In the genomic region with DNA sequence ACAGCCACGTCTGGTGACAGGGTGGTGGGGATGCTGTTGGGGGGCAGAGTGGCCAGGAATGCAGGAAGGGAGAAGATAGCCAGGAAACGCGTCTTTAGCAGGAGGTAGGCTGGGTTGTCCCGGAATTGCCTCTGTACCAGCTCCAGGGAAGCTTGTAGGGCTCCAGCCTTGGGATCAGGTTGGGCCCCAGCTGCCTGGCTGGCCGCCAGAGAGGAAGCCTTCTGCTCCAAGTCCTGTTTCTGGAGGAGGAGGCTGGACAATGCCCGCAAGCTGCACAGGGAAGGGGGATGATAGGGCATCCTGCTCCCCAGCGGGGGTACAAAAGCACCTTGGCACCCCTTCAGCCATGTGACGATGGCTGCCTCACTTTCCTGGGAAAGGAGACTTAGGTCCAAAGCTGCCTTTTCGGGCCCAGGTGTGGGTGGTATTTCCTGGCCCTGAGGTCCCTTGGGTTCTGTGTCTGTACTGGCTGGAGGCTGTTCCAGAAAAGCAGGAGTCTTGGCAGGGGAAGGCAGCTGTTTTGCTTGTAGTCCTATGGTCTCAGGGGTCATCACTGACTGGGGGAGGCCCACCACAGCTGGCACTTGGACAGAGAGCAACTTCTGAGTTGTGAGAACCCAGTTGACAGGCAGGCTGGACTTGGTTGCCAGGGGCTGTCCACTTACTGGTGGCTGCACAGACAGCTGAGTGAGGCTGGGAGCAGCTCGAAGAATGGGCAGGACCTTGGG, we compare ENCODE assay signal across 8 mouse cellular contexts. TPM values are rescaled to one million over a fixed set of nuclear protein-coding genes. Genes with fewer than 3 reads are reported as not detected.
DNase-seq lines count a peak whose midpoint lies in the region; ATAC-seq lines count a peak whose summit lies in the region.

No protein-coding gene starts in this region.

- H3K4me3 ChIP-seq in forebrain, embryonic 12.5 days (replicated peaks): no peak overlapping the region

- peaks cover 75% of the 10 kb centered on the region for H3K36me3 ChIP-seq in forebrain, embryonic 12.5 days (replicated peaks)

- no peak overlapping the region for H3K9ac ChIP-seq in forebrain, embryonic 12.5 days

- peak; percentile 69 for DNase-seq in cerebellum, adult 11 months
- peak; percentile 84 to 88 for DNase-seq in adrenal gland, postnatal 36 days
- peak; percentile 77 for DNase-seq in heart, adult 8-10 months (ENCODE audit: low spot score)
- DNase-seq in lung, adult 18-20 months: peak; percentile 42 to 48
- DNase-seq in urinary bladder, postnatal 10 days (ENCODE audit: low spot score): no peak
- DNase-seq in embryo, embryonic 11 days: no peak

- H3K27ac ChIP-seq in forebrain, embryonic 12.5 days: no peak overlapping the region

- H3K4me1 ChIP-seq in forebrain, embryonic 12.5 days: no peaks in the 10 kb centered on the region

- H3K27me3 ChIP-seq in forebrain, embryonic 12.5 days: no peaks in the 10 kb centered on the region

- no peak overlapping the region for H3K4me2 ChIP-seq in forebrain, embryonic 12.5 days

- WGBS in forebrain, embryonic 12.5 days: 91% methylated on average over 10 of the region's 10 CpGs

- no peak for ATAC-seq in cerebellum, adult (ENCODE audit: insufficient number of reproducible peaks, low FRiP score, low TSS enrichment)
- ATAC-seq in forebrain, embryonic 12.5 days (ENCODE audit: low FRiP score): no peak

- no peaks in the 10 kb centered on the region for H3K9me3 ChIP-seq in forebrain, embryonic 12.5 days

RNA-seq across cellular contexts. Expression of a gene that starts 4.2 kb away (rescaled TPM):
- total RNA-seq in adrenal gland, postnatal 36 days (2021): 1 to 10 TPM; 1.3 to 1.9 TPM
- 1 to 10 TPM in 3 of 4 experiments, under 1 TPM in 1; 0.54 to 2.2 (median 1.7) TPM for total RNA-seq in heart, adult 8-10 months (2022)
- polyA plus RNA-seq in forebrain, embryonic 12.5 days (2016; fragmentation: Nextera tagmentation; extraction: Ambion mirVana): 1.3 TPM in 2 replicates

RNA-seq across cellular contexts. Expression of a gene that starts 13.0 kb away (rescaled TPM):
- total RNA-seq in adrenal gland, postnatal 36 days (2021): 10 to 100 TPM; 22.2 to 22.9 TPM
- 10 to 100 TPM; 22.4 to 26.2 (median 25.4) TPM for total RNA-seq in heart, adult 8-10 months (2022)
- 34.5 and 36.3 TPM in 2 replicates for polyA plus RNA-seq in forebrain, embryonic 12.5 days (2016; fragmentation: Nextera tagmentation; extraction: Ambion mirVana)

RNA-seq across cellular contexts. Expression of a gene that starts 15.6 kb away (rescaled TPM):
- 10 to 100 TPM; 24.7 to 34.4 TPM for total RNA-seq in adrenal gland, postnatal 36 days (2021)
- 10 to 100 TPM in 2 of 4 experiments, 1 to 10 TPM in 2; 6.4 to 13.1 (median 8.6) TPM for total RNA-seq in heart, adult 8-10 months (2022)
- polyA plus RNA-seq in forebrain, embryonic 12.5 days (2016; fragmentation: Nextera tagmentation; extraction: Ambion mirVana): 34.3 and 38.9 TPM in 2 replicates

RNA-seq across cellular contexts. Expression of a gene that starts 24.2 kb away (rescaled TPM):
- 100 to 1,000 TPM in 1 of 2 experiments, 10 to 100 TPM in 1; 97.9 to 102 TPM for total RNA-seq in adrenal gland, postnatal 36 days (2021)
- 10 to 100 TPM; 38.1 to 49.7 (median 44.6) TPM for total RNA-seq in heart, adult 8-10 months (2022)
- 167 and 173 TPM in 2 replicates for polyA plus RNA-seq in forebrain, embryonic 12.5 days (2016; fragmentation: Nextera tagmentation; extraction: Ambion mirVana)

RNA-seq across cellular contexts. Expression of a gene that starts 24.2 kb away (rescaled TPM):
- total RNA-seq in adrenal gland, postnatal 36 days (2021): 100 to 1,000 TPM; 142 to 145 TPM
- total RNA-seq in heart, adult 8-10 months (2022): 100 to 1,000 TPM; 137 to 173 (median 153) TPM
- polyA plus RNA-seq in forebrain, embryonic 12.5 days (2016; fragmentation: Nextera tagmentation; extraction: Ambion mirVana): 120 and 123 TPM in 2 replicates

Comparison
In these comparisons a context has a peak if more than half of its experiments do, and no peak if none do; other contexts are left out.
1. DNase-seq: peak in cerebellum, adult 11 months (single experiment), adrenal gland, postnatal 36 days (2 of 2), heart, adult 8-10 months (single experiment) and lung, adult 18-20 months (2 of 2); none in urinary bladder, postnatal 10 days (single experiment) and embryo, embryonic 11 days (single experiment).